8 mouse cellular contexts compared by ENCODE assay signal in genomic region chr8:84665385-84665893, GRCm38 (mm10). TPM values are rescaled to one million over a fixed set of nuclear protein-coding genes. Genes with fewer than 3 reads are reported as not detected.
A peak's percentile ranks its signal among the peaks of the same experiment; 100 is the strongest.
DNase-seq lines count a peak whose midpoint lies in the region; ATAC-seq and TF ChIP-seq lines count a peak whose summit lies in the region.

No protein-coding gene starts in this region.

- peaks cover 38% of the 10 kb centered on the region for H3K36me3 ChIP-seq in embryonic facial prominence, embryonic 10.5 days (replicated peaks)
- H3K36me3 ChIP-seq in intestine, embryonic 15.5 days, result no peaks in the 10 kb centered on the region
- no peaks in the 10 kb centered on the region for H3K36me3 ChIP-seq in neural tube, embryonic 14.5 days (ENCODE audit: control insufficient read depth, insufficient read depth, low read length)

- no peak for TF ChIP-seq POLR2A in lung, adult 2 months (IDR thresholded peaks at IDR 0.05; ENCODE audit: borderline replicate concordance, extremely low read depth, low read depth, low read length)

- H3K27me3 ChIP-seq in embryonic facial prominence, embryonic 10.5 days (replicated peaks; ENCODE audit: low read depth, poor library complexity, severe bottlenecking), result no peaks in the 10 kb centered on the region
- no peaks in the 10 kb centered on the region for H3K27me3 ChIP-seq in intestine, embryonic 15.5 days (replicated peaks)
- no peaks in the 10 kb centered on the region for H3K27me3 ChIP-seq in neural tube, embryonic 14.5 days (ENCODE audit: control insufficient read depth, insufficient read depth, low read length)

- H3K27ac ChIP-seq in embryonic facial prominence, embryonic 10.5 days (replicated peaks), result peak overlapping the region; percentile 96
- peak overlapping the region; percentile 97 for H3K27ac ChIP-seq in intestine, embryonic 15.5 days
- peak overlapping the region; percentile 84 for H3K27ac ChIP-seq in neural tube, embryonic 14.5 days (ENCODE audit: low read depth, low read length)

- H3K4me2 ChIP-seq in intestine, embryonic 15.5 days (replicated peaks), result peak overlapping the region; percentile 84
- H3K4me2 ChIP-seq in neural tube, embryonic 14.5 days (ENCODE audit: low read depth, low read length), result peak overlapping the region; percentile 88

- peak overlapping the region; percentile 69 for H3K9ac ChIP-seq in intestine, embryonic 15.5 days
- H3K9ac ChIP-seq in neural tube, embryonic 14.5 days (replicated peaks; ENCODE audit: low read depth, low read length), result peak overlapping the region; percentile 65

- H3K9me3 ChIP-seq in embryonic facial prominence, embryonic 10.5 days, result no peaks in the 10 kb centered on the region
- H3K9me3 ChIP-seq in intestine, embryonic 15.5 days, result no peaks in the 10 kb centered on the region
- no peaks in the 10 kb centered on the region for H3K9me3 ChIP-seq in neural tube, embryonic 14.5 days (ENCODE audit: control insufficient read depth, low read length)

- ATAC-seq in intestine, embryonic 15.5 days, result peak; percentile 0; the same call in 1 of the 2 replicates
- peak; percentile 5; the same call in 1 of the 2 replicates for ATAC-seq in neural tube, embryonic 14.5 days (ENCODE audit: low read depth)

- TF ChIP-seq CTCF in lung, adult 2 months (IDR thresholded peaks at IDR 0.05; ENCODE audit: insufficient read depth, low read length), result no peak

- no peak for DNase-seq in lung, adult 2 months
- DNase-seq in lung, postnatal 14 days, result no peak
- no peak for DNase-seq in embryonic facial prominence, embryonic 10.5 days (ENCODE audit: low spot score)
- DNase-seq in left cerebral cortex, adult 11 months (ENCODE audit: low spot score), result no peak
- DNase-seq in testis, postnatal 10 days (ENCODE audit: low spot score), result no peak
- DNase-seq in ovary, adult 18-20 months (ENCODE audit: low spot score), result no peak

- WGBS in lung, adult 2 months, result 2% methylated on average over 14 of the region's 14 CpGs
- 2% methylated on average over 14 of the region's 14 CpGs for WGBS in embryonic facial prominence, embryonic 10.5 days
- 2% methylated on average over 14 of the region's 14 CpGs for WGBS in intestine, embryonic 15.5 days
- 3% methylated on average over 14 of the region's 14 CpGs for WGBS in neural tube, embryonic 14.5 days

- H3K4me3 ChIP-seq in lung, adult 2 months (replicated peaks; ENCODE audit: extremely low read depth, low read depth, low read length), result peak overlapping the region; percentile 74
- H3K4me3 ChIP-seq in embryonic facial prominence, embryonic 10.5 days, result peak overlapping the region; percentile 99
- peak overlapping the region; percentile 76 for H3K4me3 ChIP-seq in intestine, embryonic 15.5 days (replicated peaks)
- peak overlapping the region; percentile 49 for H3K4me3 ChIP-seq in neural tube, embryonic 14.5 days (ENCODE audit: low read depth, low read length)

- peaks cover 4% of the 10 kb centered on the region for H3K4me1 ChIP-seq in lung, adult 2 months (ENCODE audit: control insufficient read depth, insufficient read depth, low read length)
- peaks cover 26% of the 10 kb centered on the region for H3K4me1 ChIP-seq in embryonic facial prominence, embryonic 10.5 days
- H3K4me1 ChIP-seq in intestine, embryonic 15.5 days (replicated peaks), result peaks cover 14% of the 10 kb centered on the region; the same call in 1 of the 2 replicates
- H3K4me1 ChIP-seq in neural tube, embryonic 14.5 days (ENCODE audit: control insufficient read depth, insufficient read depth, low read length), result peaks cover 32% of the 10 kb centered on the region

RNA-seq across cellular contexts. Expression of gene Ier2, which starts 2.8 kb away (rescaled TPM):
- 34.6 and 47.1 TPM in 2 replicates for polyA plus RNA-seq in lung, adult 2 months (2012; rRNA removed)
- polyA plus RNA-seq in embryonic facial prominence, embryonic 10.5 days (2016; fragmentation: Nextera tagmentation; extraction: Ambion mirVana), result 140 and 148 TPM in 2 replicates
- 84.2 and 85.5 TPM in 2 replicates for polyA plus RNA-seq in intestine, embryonic 15.5 days (2015; fragmentation: Nextera tagmentation; extraction: Ambion mirVana)
- 14.4 and 20.9 TPM in 2 replicates for polyA plus RNA-seq in neural tube, embryonic 14.5 days (2014; fragmentation: Nextera tagmentation; extraction: Ambion mirVana)

RNA-seq across cellular contexts. Expression of gene Trmt1, which starts 20.7 kb away (rescaled TPM):
- 87.5 and 99.1 TPM in 2 replicates for polyA plus RNA-seq in lung, adult 2 months (2012; rRNA removed)
- polyA plus RNA-seq in embryonic facial prominence, embryonic 10.5 days (2016; fragmentation: Nextera tagmentation; extraction: Ambion mirVana), result 69.1 and 71.2 TPM in 2 replicates
- 59.9 and 68.3 TPM in 2 replicates for polyA plus RNA-seq in intestine, embryonic 15.5 days (2015; fragmentation: Nextera tagmentation; extraction: Ambion mirVana)
- 59.8 and 70.2 TPM in 2 replicates for polyA plus RNA-seq in neural tube, embryonic 14.5 days (2014; fragmentation: Nextera tagmentation; extraction: Ambion mirVana)

RNA-seq across cellular contexts. Expression of gene Nacc1, which starts 22.2 kb away (rescaled TPM):
- 72.5 and 81.8 TPM in 2 replicates for polyA plus RNA-seq in lung, adult 2 months (2012; rRNA removed)
- polyA plus RNA-seq in embryonic facial prominence, embryonic 10.5 days (2016; fragmentation: Nextera tagmentation; extraction: Ambion mirVana), result 30.4 and 30.8 TPM in 2 replicates
- polyA plus RNA-seq in intestine, embryonic 15.5 days (2015; fragmentation: Nextera tagmentation; extraction: Ambion mirVana), result 14.8 and 17.0 TPM in 2 replicates
- polyA plus RNA-seq in neural tube, embryonic 14.5 days (2014; fragmentation: Nextera tagmentation; extraction: Ambion mirVana), result 15.3 and 16.6 TPM in 2 replicates

RNA-seq across cellular contexts. Expression of gene Lyl1, which starts 35.8 kb away (rescaled TPM):
- polyA plus RNA-seq in lung, adult 2 months (2012; rRNA removed), result 20.2 and 21.9 TPM in 2 replicates
- polyA plus RNA-seq in embryonic facial prominence, embryonic 10.5 days (2016; fragmentation: Nextera tagmentation; extraction: Ambion mirVana), result 4.3 and 5.5 TPM in 2 replicates
- polyA plus RNA-seq in intestine, embryonic 15.5 days (2015; fragmentation: Nextera tagmentation; extraction: Ambion mirVana), result 5.1 and 5.5 TPM in 2 replicates
- polyA plus RNA-seq in neural tube, embryonic 14.5 days (2014; fragmentation: Nextera tagmentation; extraction: Ambion mirVana), result 1.3 and 3.6 TPM in 2 replicates

RNA-seq across cellular contexts. Expression of gene G430095P16Rik, which starts 57.4 kb away (rescaled TPM):
- 2.0 and 2.8 TPM in 2 replicates for polyA plus RNA-seq in lung, adult 2 months (2012; rRNA removed)
- polyA plus RNA-seq in embryonic facial prominence, embryonic 10.5 days (2016; fragmentation: Nextera tagmentation; extraction: Ambion mirVana), result 1.6 and 3.6 TPM in 2 replicates
- 3.1 and 3.7 TPM in 2 replicates for polyA plus RNA-seq in intestine, embryonic 15.5 days (2015; fragmentation: Nextera tagmentation; extraction: Ambion mirVana)
- polyA plus RNA-seq in neural tube, embryonic 14.5 days (2014; fragmentation: Nextera tagmentation; extraction: Ambion mirVana), result 0.76 and 1.8 TPM in 2 replicates

Comparison
In these comparisons a context has a peak if more than half of its experiments do, and no peak if none do; other contexts are left out.
1. H3K4me3 ChIP-seq: peak in every context shown above with its lines; median percentile 99 in embryonic facial prominence, embryonic 10.5 days; 76 in intestine, embryonic 15.5 days; 74 in lung, adult 2 months; 49 in neural tube, embryonic 14.5 days.